Mouse (Mus musculus) olfactory bulb, adult 2 months (tissue): ENCODE measurements around the gene Nf1. TPM values are rescaled to one million over a fixed set of nuclear protein-coding genes. Genes with fewer than 3 reads are reported as not detected.
A peak's percentile ranks its signal among the peaks of the same experiment; 100 is the strongest.

ENCODE experiments used
- H3K27ac ChIP-seq: fragments of 200-500 bp; 2 replicates; pipeline ENCODE4 v1.5.1; 2012; ENCODE audit warnings: low read depth, low read length; ENCODE audit not compliant: insufficient read depth
- H3K4me1 ChIP-seq: fragments of 200-500 bp; 2 replicates; pipeline ENCODE4 v1.6.1; 2012; ENCODE audit warnings: low read length; ENCODE audit not compliant: control insufficient read depth, insufficient read depth
- H3K4me3 ChIP-seq: fragments of 200-500 bp; 2 replicates; pipeline ENCODE4 v1.5.1; 2012; ENCODE audit warnings: mild to moderate bottlenecking, low read depth, low read length, moderate library complexity; ENCODE audit not compliant: insufficient read depth
- CTCF ChIP-seq: fragments of 200-500 bp; IDR thresholded peaks from 2 replicates; pipeline ENCODE4 v1.5.1; 2012; ENCODE audit warnings: low read depth, mild to moderate bottlenecking, low read length, moderate library complexity; ENCODE audit not compliant: insufficient read depth
- POLR2A ChIP-seq: fragments of 200-500 bp; IDR thresholded peaks from 2 replicates; pipeline ENCODE4 v1.6.1; 2012; ENCODE audit warnings: mild to moderate bottlenecking, low read depth, low read length, moderate library complexity; ENCODE audit not compliant: insufficient read depth
- WGBS: fragments of 180-500 bp; shearing (Covaris S2); methylation state at CpG from one replicate; pipeline ENCODE4 v1.1.7; 2018; 5-methylcytosine and 5-hydroxymethylcytosine counted together
- polyA plus RNA-seq: library from polyadenylated mRNA; stranded (reverse); fragments of >200 nt; gene quantifications from 2 replicates; pipeline ENCODE4 v1.2.4, GENCODE M21; 2012; ENCODE audit warnings: low replicate concordance; ENCODE audit not compliant: missing spikeins, insufficient read depth, insufficient read length

The Nf1 gene
- polyA plus RNA-seq = 163 TPM in 1 of 2 replicates, not detected in the other

DNA sequence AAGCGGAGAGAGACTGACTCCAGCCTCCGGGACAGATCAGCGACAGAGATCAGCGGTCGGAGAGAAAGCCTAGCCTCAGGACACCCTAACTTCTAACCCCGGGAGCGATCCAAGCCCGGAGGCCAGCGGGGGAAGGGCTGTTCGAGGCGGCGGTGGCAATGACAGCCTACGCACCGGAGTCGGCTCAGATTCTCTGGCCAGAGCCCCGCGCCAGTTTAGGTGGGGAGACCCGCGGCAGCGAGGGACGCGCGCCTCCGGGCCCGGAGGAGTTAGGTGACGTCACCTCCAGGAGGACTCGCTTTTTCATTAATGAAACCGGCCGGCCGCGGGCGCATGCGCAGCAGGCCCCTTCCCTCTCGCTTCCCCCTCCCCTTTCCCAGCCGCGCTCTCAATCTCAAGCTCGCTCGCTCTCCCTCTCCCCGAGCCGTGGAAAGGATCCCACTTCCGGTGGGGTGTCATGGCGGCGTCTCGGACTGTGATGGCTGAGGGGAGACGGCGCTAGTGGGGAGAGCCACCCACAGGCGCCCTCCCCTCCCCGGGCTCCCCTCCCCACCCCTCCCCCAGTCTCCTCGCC is at the start of gene Nf1:
Nf1 (plus strand) TSS at position 460 of the 574 bp plus-strand sequence.
- TF ChIP-seq POLR2A = peak; percentile 13; the same call in 1 of the 2 replicates
- no peak for TF ChIP-seq CTCF
- H3K4me1 ChIP-seq = 0 out of 2 replicates have a peak, but pooled peaks cover 3% of the 10 kb centered on the region
- peak within 1 kb of the TSS; percentile 97 for H3K27ac ChIP-seq
- WGBS = under 1% methylated on average over 41 of the region's 49 CpGs
- H3K4me3 ChIP-seq = peak within 1 kb of the TSS; percentile 97

DNA sequence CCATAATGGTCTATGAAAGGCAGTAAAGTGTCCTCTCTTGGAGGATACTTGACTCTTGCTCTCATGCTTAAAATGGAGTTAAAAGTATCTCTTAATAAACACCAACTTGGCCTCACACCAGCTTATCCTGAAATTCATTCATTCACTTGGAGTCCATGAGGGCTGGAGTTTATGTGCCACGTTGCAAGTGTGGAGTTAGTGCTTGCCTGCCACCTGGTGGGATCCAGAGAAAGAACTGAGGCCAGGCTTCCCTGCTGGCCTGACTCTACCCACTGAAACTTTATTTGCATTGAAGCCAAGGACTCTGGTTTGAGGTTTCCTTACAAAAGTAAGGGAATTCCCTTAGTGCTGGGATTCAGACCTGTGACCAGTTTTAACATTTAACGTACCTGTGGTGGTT is 49.0 kb upstream of the Nf1 start:
- 65% methylated on average over 2 of the region's 2 CpGs for WGBS
- H3K4me1 ChIP-seq = 0 out of 2 replicates have a peak, but pooled peaks cover 3% of the 10 kb centered on the region
- no peak for TF ChIP-seq POLR2A
- H3K4me3 ChIP-seq = no peak overlapping the region
- H3K27ac ChIP-seq = no peak overlapping the region

DNA sequence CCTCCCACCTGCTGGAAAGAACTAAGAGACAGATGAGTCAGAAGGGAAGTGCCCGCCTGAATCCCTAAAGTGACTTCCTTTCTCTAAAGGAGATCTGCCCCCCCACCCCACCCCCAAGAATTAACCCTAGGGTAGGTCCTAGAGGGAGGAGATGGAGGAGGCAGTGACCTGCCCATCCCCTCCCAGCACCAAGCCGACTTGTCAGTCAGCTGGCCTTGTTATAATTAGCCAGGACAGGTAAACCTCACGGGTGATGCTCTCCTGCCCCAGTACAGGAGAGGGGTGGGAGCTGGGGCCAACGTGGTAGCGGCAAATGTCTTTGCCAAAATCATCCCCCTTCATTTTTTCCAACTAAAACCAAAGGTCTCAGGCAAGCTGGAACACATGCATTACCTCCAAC is 47.8 kb upstream of the Nf1 start:
- Histone ChIP-seq H3K4me1 (0 out of 2 replicates have a peak, but pooled peaks cover 3% of the 10 kb centered on the region), H3K4me3 (no peak overlapping the region), H3K27ac (no peak overlapping the region)
- TF ChIP-seq CTCF (no peak), POLR2A (no peak)
- 68% methylated on average over 5 of the region's 5 CpGs for WGBS

DNA sequence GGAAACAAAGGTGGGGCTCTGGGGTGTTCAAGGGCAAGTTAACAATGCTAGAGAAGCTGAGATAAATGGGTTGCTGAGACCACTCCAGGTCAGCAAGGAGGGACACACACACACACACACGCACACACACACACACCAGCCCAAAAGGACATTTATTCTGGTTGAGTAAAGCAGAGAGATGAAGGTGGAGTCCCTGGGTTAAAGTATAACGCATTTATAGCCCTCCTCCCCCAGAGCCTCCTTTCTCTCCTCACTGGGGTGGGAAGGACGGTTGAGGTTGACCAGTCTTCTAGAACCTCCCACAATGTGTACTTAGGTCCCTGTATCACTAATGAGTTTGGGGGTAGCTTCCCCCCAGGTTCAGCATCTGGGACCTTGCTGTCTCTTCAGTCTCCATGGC is 47.4 kb upstream of the Nf1 start:
- Histone ChIP-seq H3K27ac (no peak overlapping the region), H3K4me1 (0 out of 2 replicates have a peak, but pooled peaks cover 3% of the 10 kb centered on the region), H3K4me3 (no peak overlapping the region)
- TF ChIP-seq CTCF = no peak
- TF ChIP-seq POLR2A = no peak
- 93% methylated on average over 3 of the region's 3 CpGs for WGBS

DNA sequence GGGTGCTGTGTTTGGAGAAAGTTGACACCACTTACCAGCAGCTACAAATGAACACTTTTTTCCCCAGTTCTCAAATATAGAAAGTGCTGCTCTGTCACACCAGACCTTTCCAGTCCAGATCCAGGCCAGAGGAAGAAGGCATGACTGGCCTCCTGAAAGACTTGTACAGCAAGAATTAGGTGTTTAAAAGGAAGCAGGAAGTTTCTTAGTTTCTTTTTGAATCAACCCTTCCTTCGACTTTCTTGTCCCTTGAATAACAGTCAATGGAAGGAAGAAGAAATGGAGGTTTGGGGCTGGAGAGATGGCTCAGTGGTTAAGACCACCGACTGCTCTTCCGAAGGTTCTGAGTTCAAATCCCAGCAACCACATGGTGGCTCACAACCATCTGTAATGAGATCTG is 46.5 kb upstream of the Nf1 start:
- WGBS = 86% methylated on average over 3 of the region's 3 CpGs
- H3K4me1 ChIP-seq = 0 out of 2 replicates have a peak, but pooled peaks cover 3% of the 10 kb centered on the region

DNA sequence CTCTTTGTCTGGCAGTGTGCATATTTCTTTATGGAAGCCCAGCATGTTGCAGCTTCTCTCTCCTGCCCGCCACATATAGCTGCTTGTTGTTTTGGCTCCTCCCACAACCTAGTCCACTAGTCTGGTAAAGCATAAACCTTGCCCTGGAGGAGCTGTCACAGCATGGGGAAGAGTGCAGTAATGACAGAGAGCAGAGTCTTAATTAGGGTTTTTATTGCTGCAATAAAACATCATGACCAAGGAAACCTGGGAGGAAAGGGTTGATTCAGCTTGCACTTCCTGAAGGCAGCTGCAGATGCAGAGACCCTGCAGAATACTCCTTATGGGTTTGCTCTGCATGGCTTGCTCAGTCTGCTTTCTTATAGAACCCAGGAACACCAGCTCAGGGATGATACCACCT is 45.5 kb upstream of the Nf1 start:
- Histone ChIP-seq H3K4me1 (0 out of 2 replicates have a peak, but pooled peaks cover 3% of the 10 kb centered on the region), H3K27ac (no peak overlapping the region), H3K4me3 (no peak overlapping the region)
- TF ChIP-seq POLR2A (no peak), CTCF (no peak)
- 48% methylated on average over 1 of the region's 1 CpGs for WGBS

More for the DNA sequence above, 46.5 kb upstream of the Nf1 start:
- Histone ChIP-seq H3K4me3 (no peak overlapping the region), H3K27ac (no peak overlapping the region)
- TF ChIP-seq POLR2A (no peak), CTCF (no peak)

DNA sequence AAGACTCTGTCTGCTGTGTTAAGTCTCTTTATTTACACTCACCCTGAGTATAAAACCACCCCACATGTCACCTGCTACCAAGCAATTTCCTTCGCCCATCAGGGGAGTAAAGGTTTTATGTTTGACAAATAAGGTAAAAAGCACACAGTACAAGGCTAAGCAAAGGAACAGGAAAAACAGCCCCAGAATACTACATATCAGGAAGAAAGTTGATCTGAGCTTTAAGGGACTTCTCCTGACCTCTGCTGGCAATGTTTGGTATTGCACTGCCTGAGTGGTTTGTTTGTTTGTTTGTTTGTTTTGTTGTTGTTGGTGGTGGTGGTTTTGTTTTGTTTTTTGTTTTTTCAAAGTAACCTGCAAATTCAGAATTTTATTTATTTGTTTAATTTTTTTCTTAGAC is 43.3 kb upstream of the Nf1 start:
- TF ChIP-seq POLR2A (no peak), CTCF (no peak)
- Histone ChIP-seq H3K27ac (no peak overlapping the region), H3K4me1 (0 out of 2 replicates have a peak, but pooled peaks cover 3% of the 10 kb centered on the region), H3K4me3 (no peak overlapping the region)
- WGBS = 42% methylated on average over 1 of the region's 1 CpGs

DNA sequence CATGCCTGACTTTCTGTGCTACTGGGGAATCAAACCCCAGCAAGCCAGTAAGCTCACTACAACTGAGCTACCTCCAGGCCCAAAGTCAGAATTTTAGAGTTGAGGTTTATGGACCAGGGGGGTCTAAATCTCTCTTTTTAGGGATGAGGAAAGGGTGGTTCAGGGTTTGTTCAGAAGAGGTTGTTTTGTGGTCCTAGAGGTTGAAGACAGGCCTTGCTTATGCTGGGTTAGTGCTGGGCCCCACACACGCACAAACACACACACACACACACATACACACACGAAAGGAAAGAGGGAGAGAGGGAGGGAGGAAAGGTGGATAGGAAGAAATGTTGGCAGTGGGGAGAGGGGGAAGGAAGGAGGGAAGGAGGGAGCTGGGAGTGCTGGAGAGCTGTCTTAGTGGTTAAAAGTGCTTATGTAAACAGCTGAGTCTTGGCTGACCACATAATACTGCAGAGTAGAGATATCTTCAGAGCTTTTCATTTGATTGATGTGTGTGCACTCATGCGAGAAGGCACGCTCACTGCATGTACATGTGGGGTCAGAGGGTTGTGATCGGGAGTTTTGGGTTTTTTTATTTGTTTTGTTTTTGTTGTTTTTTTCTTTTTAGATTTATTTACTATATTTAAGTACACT is 42.5 kb upstream of the Nf1 start, which contains the start of gene Gm9964:
Gm9964 (minus strand) TSS at position 51 of the 636 bp plus-strand sequence.
- no peak for TF ChIP-seq CTCF
- TF ChIP-seq POLR2A = no peak
- H3K27ac ChIP-seq = no peak within 1 kb of the TSS
- no peaks in the 10 kb centered on the region for H3K4me1 ChIP-seq
- WGBS = 84% methylated on average over 5 of the region's 5 CpGs
- no peak within 1 kb of the TSS for H3K4me3 ChIP-seq

DNA sequence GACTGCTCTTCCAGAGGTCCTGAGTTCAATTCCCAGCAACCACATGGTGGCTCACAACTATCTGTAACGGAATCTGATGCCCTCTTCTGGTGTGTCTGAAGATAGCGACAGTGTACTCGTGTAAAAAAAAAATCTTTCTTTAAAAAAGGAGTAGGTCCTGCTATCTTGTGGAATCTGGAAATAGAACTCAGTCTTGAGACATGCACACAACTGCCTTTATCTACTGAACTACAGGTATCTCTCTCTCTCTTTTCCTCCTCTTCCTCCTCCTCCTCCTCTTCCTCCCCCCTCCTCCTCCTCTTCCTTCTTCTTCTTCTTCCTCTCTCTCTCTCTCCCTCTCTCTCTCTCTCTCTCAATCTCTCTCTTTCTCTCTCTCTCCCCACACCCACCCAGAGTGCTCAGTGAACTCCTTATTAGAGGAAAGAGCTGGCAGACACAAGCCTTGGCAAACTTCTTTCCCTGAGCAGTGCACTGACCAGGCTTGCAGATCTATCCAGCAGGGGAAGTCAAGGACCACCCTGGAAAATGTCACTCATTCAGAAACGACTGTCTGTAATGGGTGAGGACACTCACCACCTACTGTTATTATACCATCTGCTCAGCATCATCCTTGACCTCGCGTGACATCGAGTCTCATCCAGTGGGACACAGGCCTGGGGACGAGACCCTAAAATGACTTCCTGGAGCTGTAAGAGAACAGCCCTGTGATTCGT is 39.6 kb upstream of the Nf1 start:
- no peaks in the 10 kb centered on the region for H3K4me1 ChIP-seq
- 80% methylated on average over 9 of the region's 9 CpGs for WGBS
- no peak overlapping the region for H3K4me3 ChIP-seq
- H3K27ac ChIP-seq = no peak overlapping the region
- TF ChIP-seq POLR2A (no peak), CTCF (no peak)
